Mouse (Mus musculus) Patski (cell line): ENCODE results near the gene Ddit4l. TPM values are rescaled to one million over a fixed set of nuclear protein-coding genes. Genes with fewer than 3 reads are reported as not detected.
"Not testable (repeated sequence)": the region's sequence is repeated elsewhere in the genome, so short reads cannot be mapped to it uniquely, and the experiment has no call there.

Source experiments
- ATAC-seq: fragments of 100-300 bp; one replicate; pipeline ENCODE4 v1.8.0; 2021
- CTCF ChIA-PET: fragments of 350-600 bp; sonication (Branson Sonifier 250); formaldehyde crosslinking; loops from one replicate; lab custom pipeline; 2022; ENCODE audit warnings: inconsistent platforms; lab: Charles Lee
- POLR2A ChIA-PET: fragments of 350-600 bp; sonication (Branson Sonifier 250); formaldehyde crosslinking; loops from one replicate; lab custom pipeline; 2022; ENCODE audit warnings: antibody characterized with exemption, inconsistent platforms; lab: Charles Lee
- DNase-seq: peaks from one replicate; pipeline ENCODE4 v3.0.0-alpha.2; 2011; ENCODE audit warnings: low read depth, low spot score
- H3K27me3 ChIP-seq: fragments of 371-371 bp; one replicate; pipeline ENCODE4 v1.5.1; 2021
- CTCF ChIP-seq: fragments of 100-300 bp; IDR thresholded peaks from one replicate; pipeline ENCODE4 v1.5.1; 2021
- in situ Hi-C: fragments of 300-500 bp; cut with MboI; formaldehyde crosslinking; loops from 3 replicates; pipeline ENCODE4 v1.11.1; 2018; ENCODE audit warnings: low pct_unique_long_range_greater_than_20kb, mixed read lengths
- polyA plus RNA-seq: library from polyadenylated mRNA; unstranded; gene quantifications from one replicate; pipeline ENCODE4 v1.2.3, GENCODE M21; 2021

The Ddit4l gene
- polyA plus RNA-seq, 1 experiment from 2014 or later: 29.7 TPM

DNA sequence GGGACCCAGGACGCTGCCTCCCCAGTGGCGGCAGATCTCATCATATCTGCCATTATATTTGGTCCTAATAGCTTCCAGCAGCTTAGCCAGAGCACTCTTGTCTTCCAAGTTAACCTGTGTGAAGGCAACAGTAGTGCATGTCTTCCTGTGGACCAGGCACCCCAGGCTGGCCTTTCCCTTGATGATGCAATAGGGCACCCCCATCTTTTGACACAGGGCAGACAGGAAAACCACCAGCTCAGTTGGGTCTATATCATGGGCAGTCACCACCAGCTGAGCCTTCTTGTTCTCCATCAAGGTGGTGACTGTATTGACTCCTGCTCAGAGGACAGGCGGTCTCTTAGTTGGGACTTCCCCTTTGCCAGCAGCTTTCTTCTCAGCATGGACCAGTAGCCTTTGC is 22.7 kb downstream of the Ddit4l start:
- no peak for ATAC-seq
- POLR2A ChIA-PET: no interaction called here
- DNase-seq: no peak
- in situ Hi-C loops: no loop called here
- CTCF ChIA-PET: interaction anchor here (1.2 kb wide), 1 partner anchor 39 kb away, joined by 3 read pairs; no protein-coding TSS in a partner anchor
- no peak for TF ChIP-seq CTCF
- H3K27me3 ChIP-seq: no peaks in the 10 kb centered on the region

GRCm38 (mm10) chr3:137644947-137645346 is 23.5 kb downstream of the Ddit4l start:
- H3K27me3 ChIP-seq: no peaks in the 10 kb centered on the region
- CTCF ChIA-PET: no interaction called here
- POLR2A ChIA-PET: no interaction called here
- DNase-seq (no peak), ATAC-seq (no peak)
- TF ChIP-seq CTCF: no peak
- in situ Hi-C loops: no loop called here

DNA sequence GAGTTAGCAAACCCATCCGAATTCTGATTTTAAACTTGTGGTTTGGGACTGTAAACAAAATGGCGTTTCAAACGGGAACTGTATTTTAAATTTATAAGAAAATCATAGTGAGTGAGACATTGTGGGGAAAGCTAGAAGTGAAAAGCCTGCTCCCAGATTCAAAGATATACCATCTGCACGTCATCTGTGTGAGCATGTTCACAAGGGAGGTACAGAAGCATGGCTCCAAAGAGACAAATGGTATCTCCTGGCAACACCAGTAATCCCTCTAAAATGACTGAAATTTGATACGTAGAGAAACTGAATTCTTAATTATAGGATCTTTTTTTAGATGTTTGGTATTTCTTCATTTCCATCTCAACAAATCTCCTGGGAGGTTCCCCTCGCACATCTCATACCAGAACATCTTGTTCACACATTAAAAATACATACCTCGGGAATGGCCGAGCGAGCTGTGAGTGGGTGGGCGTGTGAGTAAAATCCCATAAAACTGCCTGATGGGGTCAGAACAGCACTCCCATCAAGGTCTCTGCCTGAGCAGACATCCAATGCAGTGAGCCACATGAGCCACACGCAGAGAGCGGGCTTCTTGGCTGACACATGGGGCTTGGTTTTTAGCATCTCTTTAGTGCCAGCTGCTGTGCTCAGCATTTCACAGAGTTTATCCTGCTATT is 26.2 kb downstream of the Ddit4l start:
- in situ Hi-C loops: no loop called here
- no peak for ATAC-seq
- ChIA-PET CTCF (interaction anchor here (1.0 to 1.5 kb wide), 6 partner anchors 9 to 59 kb away, joined by 3 to 4 read pairs (median 3); no protein-coding TSS in a partner anchor), POLR2A (no interaction called here)
- no peak for TF ChIP-seq CTCF
- DNase-seq: no peak
- H3K27me3 ChIP-seq: no peaks in the 10 kb centered on the region

GRCm38 (mm10) chr3:137649112-137649511 is 27.7 kb downstream of the Ddit4l start:
- ATAC-seq: no peak
- ChIA-PET CTCF (no interaction called here), POLR2A (no interaction called here)
- no peak for DNase-seq
- TF ChIP-seq CTCF: no peak
- in situ Hi-C loops: no loop called here
- no peaks in the 10 kb centered on the region for H3K27me3 ChIP-seq

DNA sequence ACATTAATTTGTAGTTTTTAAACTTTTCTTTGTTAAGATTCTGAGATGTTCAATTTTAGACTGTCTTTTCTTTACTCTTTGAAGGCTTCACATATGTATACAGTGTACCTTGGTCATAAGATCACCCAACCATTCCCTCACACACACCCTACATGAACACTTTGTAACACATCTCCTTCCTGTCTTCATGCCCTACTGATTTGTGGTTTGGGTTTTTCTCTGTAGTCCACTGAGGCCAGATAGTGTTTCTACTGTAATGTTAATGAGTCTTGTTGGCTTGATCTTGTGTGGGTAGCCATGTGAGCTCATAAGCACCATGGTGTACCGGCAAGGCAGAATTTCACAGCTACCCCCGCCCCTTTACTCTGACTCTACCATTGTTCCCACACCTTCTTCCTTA is 31.4 kb downstream of the Ddit4l start:
- in situ Hi-C loops: no loop called here
- ATAC-seq (no peak), DNase-seq (no peak)
- no peak for TF ChIP-seq CTCF
- H3K27me3 ChIP-seq: no peaks in the 10 kb centered on the region
- ChIA-PET POLR2A (no interaction called here), CTCF (interaction anchor here (0.7 to 1.5 kb wide), 2 partner anchors 12 to 949 kb away, joined by 3 to 4 read pairs; no protein-coding TSS in a partner anchor)

- CTCF ChIA-PET, DNase-seq, H3K27me3 ChIP-seq, ATAC-seq, in situ Hi-C loops, POLR2A ChIA-PET: not testable (repeated sequence)
Observed at GRCm38 (mm10) chr3:137671224-137671623, 49.8 kb downstream of the Ddit4l start, which contains the start of gene Gm21962. Gene Gm21962 (plus strand): TSS chr3:137671524.

Other genes with a start within 250 kb of the Ddit4l start
- gene Gm21962, start 49.9 kb downstream of the Ddit4l start, polyA plus RNA-seq: not detected
- 779 TPM for gene H2afz, start 242.9 kb downstream of the Ddit4l start, polyA plus RNA-seq
- 16.6 TPM for gene Dnajb14, start 246.1 kb downstream of the Ddit4l start, polyA plus RNA-seq